Comparison of ENCODE assay signal across 14 mouse cellular contexts in the genomic region with DNA sequence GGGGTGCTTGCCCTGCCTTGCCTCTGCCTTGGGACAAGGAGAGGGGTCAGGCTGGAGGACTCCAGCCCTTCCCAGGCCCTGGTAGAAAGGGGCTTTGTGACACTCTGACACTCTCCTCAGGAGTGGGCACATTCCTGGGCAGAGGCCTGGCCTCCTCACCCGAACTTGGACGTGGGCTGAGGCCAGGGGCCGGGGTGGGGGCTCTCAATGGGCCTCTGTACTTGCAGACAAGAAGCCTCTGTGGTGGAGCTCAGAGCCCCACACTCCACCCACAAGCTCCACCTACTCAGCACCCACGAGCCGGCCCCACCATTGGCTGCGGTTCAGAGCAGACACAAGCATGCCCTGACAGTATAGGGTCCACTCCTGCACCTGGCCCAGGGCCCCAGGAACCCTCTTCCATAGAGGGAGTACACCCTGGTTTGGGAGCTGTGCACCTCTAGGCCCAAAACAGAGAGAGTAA. TPM values are rescaled to one million over a fixed set of nuclear protein-coding genes. Genes with fewer than 3 reads are reported as not detected.
DNase-seq lines count a peak whose midpoint lies in the region; ATAC-seq and TF ChIP-seq lines count a peak whose summit lies in the region.
"Had no signal": no experiment of that assay in that cellular context is flagged by ENCODE, and none has a peak within 500 bp of the region (broad histone marks: within the 10 kb centered on the region; RNA-seq: fewer than 3 reads in every experiment).

No protein-coding gene starts in this region.

- 0 out of 2 replicates have a peak overlapping the region, but pooled peaks have one; percentile 30 for H3K9ac ChIP-seq in heart, embryonic 13.5 days
- no peak overlapping the region for H3K9ac ChIP-seq in liver, embryonic 12.5 days
- H3K9ac ChIP-seq in liver, embryonic 11.5 days (ENCODE audit: low read depth, low read length) = no peak overlapping the region
- no peak overlapping the region for H3K9ac ChIP-seq in stomach, embryonic 16.5 days (ENCODE audit: low read length)

- no peak; the same call in 1 of the 2 replicates for ATAC-seq in heart, embryonic 13.5 days (ENCODE audit: extremely low read depth, insufficient number of reproducible peaks, low FRiP score, low TSS enrichment)
- 0 out of 2 replicates have a peak, but pooled peaks have one; percentile 28 for ATAC-seq in liver, embryonic 12.5 days
- ATAC-seq in liver, embryonic 11.5 days (replicated peaks; ENCODE audit: low FRiP score) = no peak
- ATAC-seq in stomach, embryonic 16.5 days (ENCODE audit: insufficient read depth, low FRiP score) = peak; percentile 38; the same call in 1 of the 2 replicates
- ATAC-seq: forebrain, embryonic 14.5 days had no signal

- peaks cover 59% of the 10 kb centered on the region for H3K4me1 ChIP-seq in heart, embryonic 13.5 days
- peaks cover 13% of the 10 kb centered on the region for H3K4me1 ChIP-seq in liver, embryonic 12.5 days
- peaks cover 7% of the 10 kb centered on the region for H3K4me1 ChIP-seq in liver, embryonic 11.5 days (replicated peaks; ENCODE audit: control insufficient read depth, insufficient read depth, low read length)
- H3K4me1 ChIP-seq in thymus, adult 2 months (replicated peaks; ENCODE audit: control insufficient read depth, insufficient read depth, low read length) = peaks cover 18% of the 10 kb centered on the region
- peaks cover 7% of the 10 kb centered on the region for H3K4me1 ChIP-seq in stomach, embryonic 16.5 days (ENCODE audit: control insufficient read depth, insufficient read depth, low read length)

- H3K4me2 ChIP-seq in heart, embryonic 13.5 days = no peak overlapping the region
- H3K4me2 ChIP-seq in liver, embryonic 12.5 days = no peak overlapping the region
- H3K4me2 ChIP-seq in liver, embryonic 11.5 days = no peak overlapping the region
- H3K4me2 ChIP-seq in stomach, embryonic 16.5 days (ENCODE audit: low read depth, low read length) = no peak overlapping the region

- H3K27me3 ChIP-seq in heart, embryonic 13.5 days (replicated peaks) = no peaks in the 10 kb centered on the region
- no peaks in the 10 kb centered on the region for H3K27me3 ChIP-seq in liver, embryonic 12.5 days (replicated peaks)
- H3K27me3 ChIP-seq in liver, embryonic 11.5 days (replicated peaks; ENCODE audit: control insufficient read depth, insufficient read depth, low read length) = no peaks in the 10 kb centered on the region
- H3K27me3 ChIP-seq in thymus, adult 2 months (ENCODE audit: control insufficient read depth, insufficient read depth, low read length) = no peaks in the 10 kb centered on the region
- no peaks in the 10 kb centered on the region for H3K27me3 ChIP-seq in stomach, embryonic 16.5 days (ENCODE audit: control insufficient read depth, insufficient read depth, low read length)

- no peak for TF ChIP-seq CTCF in thymus, adult 2 months (IDR thresholded peaks at IDR 0.05; ENCODE audit: borderline replicate concordance, control insufficient read depth, extremely low read depth, insufficient read depth, low read length, poor library complexity)

- no peak for TF ChIP-seq POLR2A in thymus, adult 2 months (IDR thresholded peaks at IDR 0.05; ENCODE audit: control insufficient read depth, extremely low read depth, insufficient read depth, low read length, poor library complexity)

- 0 out of 2 replicates have a peak overlapping the region, but pooled peaks have one; percentile 2 for H3K27ac ChIP-seq in heart, embryonic 13.5 days (replicated peaks)
- no peak overlapping the region for H3K27ac ChIP-seq in liver, embryonic 12.5 days
- H3K27ac ChIP-seq in liver, embryonic 11.5 days (ENCODE audit: low read depth, low read length) = no peak overlapping the region
- no peak overlapping the region for H3K27ac ChIP-seq in thymus, adult 2 months (ENCODE audit: control insufficient read depth, insufficient read depth, low read length)
- H3K27ac ChIP-seq in stomach, embryonic 16.5 days (ENCODE audit: low read length) = no peak overlapping the region

- peaks cover 76% of the 10 kb centered on the region for H3K36me3 ChIP-seq in heart, embryonic 13.5 days
- peaks cover 15% of the 10 kb centered on the region for H3K36me3 ChIP-seq in liver, embryonic 12.5 days
- peaks cover 11% of the 10 kb centered on the region; the same call in 1 of the 2 replicates for H3K36me3 ChIP-seq in liver, embryonic 11.5 days (ENCODE audit: control insufficient read depth, insufficient read depth, low read length)
- H3K36me3 ChIP-seq in thymus, adult 2 months (ENCODE audit: control insufficient read depth, insufficient read depth, low read length) = no peaks in the 10 kb centered on the region
- no peaks in the 10 kb centered on the region for H3K36me3 ChIP-seq in stomach, embryonic 16.5 days (ENCODE audit: control insufficient read depth, insufficient read depth, low read length)

- H3K9me3 ChIP-seq in heart, embryonic 13.5 days = no peaks in the 10 kb centered on the region
- H3K9me3 ChIP-seq in liver, embryonic 12.5 days (replicated peaks) = no peaks in the 10 kb centered on the region
- H3K9me3 ChIP-seq in liver, embryonic 11.5 days (ENCODE audit: control insufficient read depth, low read length) = no peaks in the 10 kb centered on the region
- no peaks in the 10 kb centered on the region for H3K9me3 ChIP-seq in stomach, embryonic 16.5 days (replicated peaks; ENCODE audit: control insufficient read depth, low read length)

- no peak overlapping the region for H3K4me3 ChIP-seq in heart, embryonic 13.5 days
- no peak overlapping the region for H3K4me3 ChIP-seq in liver, embryonic 12.5 days
- H3K4me3 ChIP-seq in liver, embryonic 11.5 days (ENCODE audit: low read depth, low read length) = no peak overlapping the region
- no peak overlapping the region for H3K4me3 ChIP-seq in thymus, adult 2 months (ENCODE audit: control insufficient read depth, insufficient read depth, low read length)
- no peak overlapping the region for H3K4me3 ChIP-seq in stomach, embryonic 16.5 days (replicated peaks; ENCODE audit: low read length)

- no peak for DNase-seq in heart, adult 8-10 months (ENCODE audit: low spot score)
- DNase-seq in liver, embryonic 11.5 days (ENCODE audit: low spot score) = no peak
- DNase-seq in thymus, postnatal 0 days (ENCODE audit: low spot score) = peak; percentile 26
- DNase-seq in thymus, adult 2 months = no peak
- no peak for DNase-seq in urinary bladder, postnatal 14 days (ENCODE audit: low spot score)
- DNase-seq: midbrain, embryonic 14.5 days; thymus, postnatal 25 days had no signal

- 62% methylated on average over 6 of the region's 6 CpGs for WGBS in heart, embryonic 13.5 days
- 56% methylated on average over 6 of the region's 6 CpGs for WGBS in liver, embryonic 12.5 days (ENCODE audit: insufficient replicate concordance)
- WGBS in liver, embryonic 11.5 days = 62% methylated on average over 6 of the region's 6 CpGs
- 38% methylated on average over 6 of the region's 6 CpGs for WGBS in thymus, adult 2 months
- WGBS in stomach, embryonic 16.5 days = 57% methylated on average over 6 of the region's 6 CpGs

RNA-seq across cellular contexts. Expression of gene Hspg2, which starts 35.0 kb away (rescaled TPM):
- 48.9 and 50.0 TPM in 2 replicates for polyA plus RNA-seq in heart, embryonic 13.5 days (2015; fragmentation: Nextera tagmentation; extraction: Ambion mirVana)
- 100 to 1,000 TPM; 124 to 205 (median 189) TPM for total RNA-seq in heart, adult 8-10 months (2022)
- 6.4 and 7.3 TPM in 2 replicates for polyA plus RNA-seq in liver, embryonic 12.5 days (2016; fragmentation: Nextera tagmentation; extraction: Ambion mirVana)
- polyA plus RNA-seq in liver, embryonic 11.5 days (2014; fragmentation: Nextera tagmentation; extraction: Ambion mirVana) = 19.9 and 20.8 TPM in 2 replicates
- 4.0 and 4.1 TPM in 2 replicates for polyA plus RNA-seq in thymus, postnatal 0 days (2015; fragmentation: Nextera tagmentation; extraction: Ambion mirVana)
- polyA plus RNA-seq in thymus, adult 2 months (2012; rRNA removed) = 21.6 and 25.6 TPM in 2 replicates
- 29.5 and 31.7 TPM in 2 replicates for polyA plus RNA-seq in stomach, embryonic 16.5 days (2015; fragmentation: Nextera tagmentation; extraction: Ambion mirVana)

RNA-seq across cellular contexts. Expression of gene 1700013G24Rik, which starts 50.5 kb away (rescaled TPM):
- not detected in 2 replicates for polyA plus RNA-seq in heart, embryonic 13.5 days (2015; fragmentation: Nextera tagmentation; extraction: Ambion mirVana)
- not detected for total RNA-seq in heart, adult 8-10 months (2022)
- polyA plus RNA-seq in liver, embryonic 12.5 days (2016; fragmentation: Nextera tagmentation; extraction: Ambion mirVana) = not detected in 2 replicates
- not detected in 2 replicates for polyA plus RNA-seq in liver, embryonic 11.5 days (2014; fragmentation: Nextera tagmentation; extraction: Ambion mirVana)
- not detected in 2 replicates for polyA plus RNA-seq in thymus, postnatal 0 days (2015; fragmentation: Nextera tagmentation; extraction: Ambion mirVana)
- polyA plus RNA-seq in thymus, adult 2 months (2012; rRNA removed) = 0.22 TPM in 1 of 2 replicates, not detected in the other
- not detected in 2 replicates for polyA plus RNA-seq in stomach, embryonic 16.5 days (2015; fragmentation: Nextera tagmentation; extraction: Ambion mirVana)
- total RNA-seq: common myeloid progenitor, adult 5-6 weeks; heart, adult 18-20 months; left cerebral cortex, adult 8-10 months had no signal
- polyA plus RNA-seq: forebrain, embryonic 14.5 days; midbrain, embryonic 14.5 days had no signal

Comparison
In these comparisons a context has a peak if more than half of its experiments do, and no peak if none do; other contexts are left out.
1. ATAC-seq: peak in liver, embryonic 12.5 days (single experiment) and stomach, embryonic 16.5 days (single experiment); none in heart, embryonic 13.5 days (single experiment) and liver, embryonic 11.5 days (single experiment).